Mouse (Mus musculus): Measurements from ENCODE around the gene Olfr1417.

GRCm38 (mm10) chr19:11816706-11817105 is 22.3 kb downstream of the Olfr1417 start:
- TF ChIP-seq EP300 (IDR thresholded peaks at IDR 0.05; ENCODE audit: low read depth) (no peak), CTCF (IDR thresholded peaks at IDR 0.05; ENCODE audit: low read depth) (no peak)
